Mouse (Mus musculus): ENCODE results near the gene Trak1. TPM values are rescaled to one million over a fixed set of nuclear protein-coding genes. Genes with fewer than 3 reads are reported as not detected.

The Trak1 gene
- total RNA-seq, 1 experiment: 18.9 TPM

DNA sequence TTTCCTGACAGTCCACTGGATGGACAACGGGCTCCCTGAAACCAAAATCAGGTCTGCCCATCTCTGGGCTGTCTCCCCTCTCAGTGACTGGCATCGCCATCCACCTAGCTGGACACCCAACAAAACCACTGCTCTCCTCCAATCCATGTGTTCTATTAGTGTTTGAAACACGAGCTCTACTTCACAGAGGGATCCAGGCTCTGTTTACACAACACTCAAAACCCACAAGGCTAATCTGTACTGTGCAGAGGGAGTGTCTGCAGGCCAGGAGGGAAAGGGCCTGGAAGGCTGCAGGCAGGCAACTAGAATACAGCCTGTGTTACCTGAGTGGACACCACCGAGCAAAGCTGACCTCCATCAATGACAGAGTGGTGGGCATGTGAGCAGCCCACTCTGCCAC, 25.7 kb upstream of the Trak1 start:
- no peak for DNase-seq (ENCODE audit: low read depth, low spot score)
- Histone ChIP-seq H3K4me3 (ENCODE audit: insufficient read depth in 1 of 2, low read depth in 1 of 2, low read length in 2 of 2, poor library complexity in 1 of 2, severe bottlenecking in 1 of 2) (no peak overlapping the region), H3K9ac (ENCODE audit: insufficient read depth, low read depth, low read length, poor library complexity, severe bottlenecking) (no peak overlapping the region), H3K36me3 (ENCODE audit: control insufficient read depth, insufficient read depth, low read length, poor library complexity, severe bottlenecking) (no peaks in the 10 kb centered on the region), H3K9me3 (ENCODE audit: control insufficient read depth, insufficient read depth, low read depth, low read length) (no peaks in the 10 kb centered on the region), H3K27ac (ENCODE audit: insufficient read depth, low read depth, low read length, poor library complexity, severe bottlenecking) (no peak overlapping the region), H3K4me1 (ENCODE audit: control insufficient read depth in 2 of 2, insufficient read depth in 2 of 2, low read length in 2 of 2, poor library complexity in 1 of 2) (peaks cover 0 to 2% of the 10 kb centered on the region in 2 experiments; a peak in 1 of 4 replicates)
- TF ChIP-seq CHD2 (IDR thresholded peaks at IDR 0.05; ENCODE audit: low read depth, low read length) (no peak), ZNF384 (IDR thresholded peaks at IDR 0.05; ENCODE audit: low read depth, low read length) (no peak), MAFK (IDR thresholded peaks at IDR 0.05; ENCODE audit: insufficient read depth, low read depth, low read length) (no peak), ZC3H11A (IDR thresholded peaks at IDR 0.05; ENCODE audit: borderline replicate concordance, low read depth, low read length) (no peak), HCFC1 (IDR thresholded peaks at IDR 0.05; ENCODE audit: borderline replicate concordance, insufficient read depth, low read length) (no peak)
- in situ Hi-C loops (cut with MboI; ENCODE audit: low sequenced_read_pairs in 2 of 2, unreplicated experiment in 2 of 2): no loop called here

DNA sequence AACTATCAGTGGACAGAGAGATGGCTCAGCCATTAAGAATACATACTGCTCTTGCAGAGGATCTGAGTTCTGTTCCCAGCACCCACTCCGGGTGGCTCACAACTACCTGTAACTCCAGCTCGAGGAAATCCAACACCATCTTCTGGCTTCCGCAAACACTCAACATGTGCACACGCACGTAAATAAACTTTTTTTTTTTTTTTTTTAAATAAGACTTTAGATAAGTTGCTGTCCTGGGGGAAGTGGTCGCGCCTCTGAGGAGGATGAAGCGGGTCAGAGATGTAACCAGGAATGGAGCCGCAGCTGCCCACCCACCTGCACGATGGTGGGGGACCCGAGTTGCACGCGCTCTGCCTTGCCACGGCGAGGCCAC, 20.6 kb upstream of the Trak1 start:
- in situ Hi-C loops (cut with MboI; ENCODE audit: low sequenced_read_pairs in 2 of 2, unreplicated experiment in 2 of 2): no loop called here
- Histone ChIP-seq H3K27ac (ENCODE audit: insufficient read depth, low read depth, low read length, poor library complexity, severe bottlenecking) (no peak overlapping the region), H3K9ac (ENCODE audit: insufficient read depth, low read depth, low read length, poor library complexity, severe bottlenecking) (peak overlapping the region; percentile 76), H3K4me1 (ENCODE audit: control insufficient read depth in 2 of 2, insufficient read depth in 2 of 2, low read length in 2 of 2, poor library complexity in 1 of 2) (peaks cover 0 to 2% of the 10 kb centered on the region in 2 experiments; a peak in 1 of 4 replicates), H3K4me3 (ENCODE audit: insufficient read depth in 1 of 2, low read depth in 1 of 2, low read length in 2 of 2, poor library complexity in 1 of 2, severe bottlenecking in 1 of 2) (peak overlapping the region; percentile 84), H3K36me3 (ENCODE audit: control insufficient read depth, insufficient read depth, low read length, poor library complexity, severe bottlenecking) (no peaks in the 10 kb centered on the region), H3K9me3 (ENCODE audit: control insufficient read depth, insufficient read depth, low read depth, low read length) (no peaks in the 10 kb centered on the region)
- DNase-seq (ENCODE audit: low read depth, low spot score): no peak
- TF ChIP-seq HCFC1 (IDR thresholded peaks at IDR 0.05; ENCODE audit: borderline replicate concordance, insufficient read depth, low read length) (no peak), MAFK (IDR thresholded peaks at IDR 0.05; ENCODE audit: insufficient read depth, low read depth, low read length) (no peak), ZNF384 (IDR thresholded peaks at IDR 0.05; ENCODE audit: low read depth, low read length) (no peak), ZC3H11A (IDR thresholded peaks at IDR 0.05; ENCODE audit: borderline replicate concordance, low read depth, low read length) (no peak), CHD2 (IDR thresholded peaks at IDR 0.05; ENCODE audit: low read depth, low read length) (no peak)

DNA sequence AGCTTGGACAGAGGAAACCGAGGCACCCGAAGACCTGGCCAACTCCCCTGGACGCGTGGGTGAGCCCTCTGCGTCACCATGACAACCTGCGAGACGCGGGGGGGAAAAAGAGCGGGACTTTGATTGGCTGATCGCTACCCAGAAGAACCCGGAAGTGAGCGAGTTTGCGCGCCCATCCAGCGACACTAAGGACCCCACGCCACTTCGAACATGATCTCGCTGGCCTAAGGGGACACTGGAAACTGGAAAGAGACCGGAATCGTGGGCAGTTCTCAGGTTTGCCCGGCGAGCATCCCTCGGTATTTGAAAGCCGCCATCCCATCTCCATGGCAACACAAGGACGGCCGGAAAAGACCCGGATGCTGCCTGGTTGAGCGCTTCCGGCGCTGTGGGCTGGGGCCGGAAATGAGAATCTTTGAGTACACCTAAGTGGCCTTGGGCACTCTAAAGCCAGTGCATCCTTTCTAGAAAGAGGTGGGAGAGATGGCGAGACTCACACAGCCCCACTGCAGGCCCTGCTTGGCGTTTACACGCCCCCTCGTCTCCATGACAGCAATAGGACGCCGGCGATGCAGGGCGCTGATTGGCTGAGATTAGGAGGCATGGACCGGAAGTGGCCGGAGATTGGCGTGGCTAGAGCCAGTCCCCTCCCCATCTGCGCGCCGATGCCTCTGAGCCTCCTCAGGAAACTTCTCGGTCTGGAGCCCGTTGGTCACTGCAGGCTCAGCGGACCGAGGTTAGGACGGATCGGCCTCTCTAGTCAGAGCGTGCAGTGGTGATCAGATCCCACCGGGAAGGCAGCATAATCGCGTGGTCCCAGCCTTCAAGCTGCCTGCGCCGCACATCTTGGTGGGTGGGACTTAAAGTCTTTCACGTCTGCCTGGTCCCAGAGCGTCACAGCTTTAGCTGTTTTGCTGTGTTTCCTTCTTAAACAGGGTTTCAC, 19.9 kb upstream of the Trak1 start, which contains the start of gene Ulk4:
Gene Ulk4, minus strand, starts transcription at position 80 of the 943 bp plus-strand sequence.
- peak; percentile 87 for DNase-seq (ENCODE audit: low read depth, low spot score)
- in situ Hi-C loops (cut with MboI; ENCODE audit: low sequenced_read_pairs in 2 of 2, unreplicated experiment in 2 of 2): no loop called here
- H3K4me1 ChIP-seq (ENCODE audit: control insufficient read depth in 2 of 2, insufficient read depth in 2 of 2, low read length in 2 of 2, poor library complexity in 1 of 2): peaks cover 0 to 2% of the 10 kb centered on the region in 2 experiments; a peak in 1 of 4 replicates
- TF ChIP-seq CHD2 (IDR thresholded peaks at IDR 0.05; ENCODE audit: low read depth, low read length) (no peak), MAFK (IDR thresholded peaks at IDR 0.05; ENCODE audit: insufficient read depth, low read depth, low read length) (no peak), ZC3H11A (IDR thresholded peaks at IDR 0.05; ENCODE audit: borderline replicate concordance, low read depth, low read length) (no peak), ZNF384 (IDR thresholded peaks at IDR 0.05; ENCODE audit: low read depth, low read length) (no peak), HCFC1 (IDR thresholded peaks at IDR 0.05; ENCODE audit: borderline replicate concordance, insufficient read depth, low read length) (peak; percentile 57; the same call in 1 of the 2 replicates)
- H3K9me3 ChIP-seq (ENCODE audit: control insufficient read depth, insufficient read depth, low read depth, low read length): no peaks in the 10 kb centered on the region
- H3K36me3 ChIP-seq (ENCODE audit: control insufficient read depth, insufficient read depth, low read length, poor library complexity, severe bottlenecking): no peaks in the 10 kb centered on the region
- no peak within 1 kb of the TSS for H3K27ac ChIP-seq (ENCODE audit: insufficient read depth, low read depth, low read length, poor library complexity, severe bottlenecking)
- peak within 1 kb of the TSS; percentile 84 for H3K4me3 ChIP-seq (ENCODE audit: insufficient read depth in 1 of 2, low read depth in 1 of 2, low read length in 2 of 2, poor library complexity in 1 of 2, severe bottlenecking in 1 of 2)
- H3K9ac ChIP-seq (ENCODE audit: insufficient read depth, low read depth, low read length, poor library complexity, severe bottlenecking): peak within 1 kb of the TSS; percentile 84

DNA sequence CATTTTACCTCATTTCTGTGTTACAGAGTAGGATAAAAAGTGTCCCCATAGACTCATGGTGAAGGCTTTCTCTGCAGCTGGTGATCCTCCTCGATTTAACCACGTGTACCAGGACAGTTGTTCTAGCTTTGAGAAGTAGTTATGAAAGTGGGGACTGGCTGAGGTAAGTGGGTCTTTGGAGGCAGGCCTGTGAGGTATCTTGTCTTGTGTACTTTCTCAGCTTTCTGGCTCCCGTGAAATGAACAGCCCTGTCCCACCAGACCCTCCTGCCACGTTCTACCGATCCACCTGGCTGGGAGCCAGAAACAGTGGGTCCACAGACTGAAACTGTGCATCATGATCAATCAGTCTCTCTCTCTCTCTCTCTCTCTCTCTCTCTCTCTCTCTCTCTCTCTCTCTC, 18.1 kb upstream of the Trak1 start:
- no peak overlapping the region for H3K4me3 ChIP-seq (ENCODE audit: insufficient read depth in 1 of 2, low read depth in 1 of 2, low read length in 2 of 2, poor library complexity in 1 of 2, severe bottlenecking in 1 of 2)
- no peak overlapping the region for H3K9ac ChIP-seq (ENCODE audit: insufficient read depth, low read depth, low read length, poor library complexity, severe bottlenecking)
- H3K4me1 ChIP-seq (ENCODE audit: control insufficient read depth in 2 of 2, insufficient read depth in 2 of 2, low read length in 2 of 2, poor library complexity in 1 of 2): peaks cover 0 to 2% of the 10 kb centered on the region in 2 experiments; a peak in 1 of 4 replicates
- no peaks in the 10 kb centered on the region for H3K36me3 ChIP-seq (ENCODE audit: control insufficient read depth, insufficient read depth, low read length, poor library complexity, severe bottlenecking)
- H3K27ac ChIP-seq (ENCODE audit: insufficient read depth, low read depth, low read length, poor library complexity, severe bottlenecking): no peak overlapping the region
- no peak for DNase-seq (ENCODE audit: low read depth, low spot score)
- in situ Hi-C loops (cut with MboI; ENCODE audit: low sequenced_read_pairs in 2 of 2, unreplicated experiment in 2 of 2): no loop called here
- TF ChIP-seq HCFC1 (IDR thresholded peaks at IDR 0.05; ENCODE audit: borderline replicate concordance, insufficient read depth, low read length): no peak
- TF ChIP-seq CHD2 (IDR thresholded peaks at IDR 0.05; ENCODE audit: low read depth, low read length): no peak
- no peak for TF ChIP-seq ZC3H11A (IDR thresholded peaks at IDR 0.05; ENCODE audit: borderline replicate concordance, low read depth, low read length)
- TF ChIP-seq MAFK (IDR thresholded peaks at IDR 0.05; ENCODE audit: insufficient read depth, low read depth, low read length): no peak
- no peak for TF ChIP-seq ZNF384 (IDR thresholded peaks at IDR 0.05; ENCODE audit: low read depth, low read length)
- no peaks in the 10 kb centered on the region for H3K9me3 ChIP-seq (ENCODE audit: control insufficient read depth, insufficient read depth, low read depth, low read length)

Measured in ES-E14 (cell line).